Mouse (Mus musculus): Measurements from ENCODE around the gene Arfgap1. TPM values are rescaled to one million over a fixed set of nuclear protein-coding genes. Genes with fewer than 3 reads are reported as not detected.

The Arfgap1 gene
- total and polyA plus RNA-seq, 3 experiments = 50.5 to 57.1 TPM; not detected in 1

- Histone ChIP-seq H3K27ac (ENCODE audit: control insufficient read depth, low read depth, low read length) (no peak within 1 kb of the TSS), H3K27me3 (ENCODE audit: control insufficient read depth in 1 of 2, insufficient read depth in 2 of 2, low read length in 2 of 2) (peaks cover 11 to 22% of the 10 kb centered on the region in 2 experiments), H3K4me3 (ENCODE audit: control insufficient read depth in 1 of 2, insufficient read depth in 1 of 2, low read depth in 2 of 2, low read length in 2 of 2) (no peak within 1 kb of the TSS), H3K79me2 (ENCODE audit: control insufficient read depth, insufficient read depth, low read length, poor library complexity) (no peaks in the 10 kb centered on the region), H3K36me3 (ENCODE audit: control insufficient read depth in 1 of 2, insufficient read depth in 2 of 2, low read length in 2 of 2) (no peaks in the 10 kb centered on the region), H3K9me3 (replicated peaks; ENCODE audit: insufficient read depth, low read length) (no peaks in the 10 kb centered on the region), H3K4me1 (ENCODE audit: control insufficient read depth in 1 of 2, insufficient read depth in 2 of 2, low read length in 2 of 2) (no peaks in the 10 kb centered on the region), H3K9ac (ENCODE audit: control insufficient read depth, low read depth, low read length, poor library complexity, severe bottlenecking) (no peak within 1 kb of the TSS)
- no peak for DNase-seq (ENCODE audit: low read depth, low spot score)
- TF ChIP-seq GABPA (IDR thresholded peaks at IDR 0.05; ENCODE audit: low read depth, low read length) (no peak), NRF1 (IDR thresholded peaks at IDR 0.05; ENCODE audit: insufficient read depth, low read depth, low read length, poor library complexity, severe bottlenecking) (no peak), ZC3H11A (IDR thresholded peaks at IDR 0.05; ENCODE audit: low read depth, low read length) (no peak), ELF1 (IDR thresholded peaks at IDR 0.05; ENCODE audit: low read depth, low read length) (no peak), MAFK (IDR thresholded peaks at IDR 0.05; ENCODE audit: borderline replicate concordance, low read depth, low read length) (no peak), BHLHE40 (IDR thresholded peaks at IDR 0.05; ENCODE audit: borderline replicate concordance, low read depth, low read length) (no peak), CHD2 (IDR thresholded peaks at IDR 0.05; ENCODE audit: low read length) (no peak), GATA1 (IDR thresholded peaks at IDR 0.05; ENCODE audit: low read depth, low read length) (no peak), CTCF (IDR thresholded peaks at IDR 0.05 in 2 of 3, conservative IDR thresholded peaks at IDR 0.05 in 1 of 3; ENCODE audit: control insufficient read depth in 1 of 3, insufficient read depth in 1 of 3, low read depth in 2 of 3, low read length in 3 of 3, poor library complexity in 1 of 3, severe bottlenecking in 1 of 3) (no peak)
Measured at GRCm38 (mm10) chr2:180954061-180955047, 12.7 kb upstream of the Arfgap1 start, which contains the start of gene Nkain4. TSS of gene Nkain4 (minus strand) at chr2:180954699.

DNA sequence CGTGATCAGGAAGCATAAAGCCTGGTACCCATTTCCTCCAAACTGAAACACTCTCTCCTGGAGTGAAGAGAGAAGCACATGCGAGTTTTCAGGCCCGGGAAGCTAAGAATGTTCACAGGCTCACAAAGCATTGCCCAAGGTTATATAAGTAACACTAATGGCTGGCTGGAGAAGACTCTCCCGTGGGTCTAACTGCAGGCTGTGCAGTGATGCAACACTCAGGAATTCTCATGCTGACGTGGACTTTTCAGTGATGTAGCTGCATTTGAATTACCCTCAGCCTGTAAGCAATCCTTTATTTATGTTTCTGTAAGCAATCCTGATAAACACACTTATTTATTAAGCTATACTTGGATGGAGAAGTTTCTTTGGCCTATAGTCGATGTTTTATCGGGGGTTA lies 7.4 kb upstream of the Arfgap1 start:
- DNase-seq (ENCODE audit: low read depth, low spot score) = no peak
- Histone ChIP-seq H3K27ac (ENCODE audit: control insufficient read depth, low read depth, low read length) (no peak overlapping the region), H3K36me3 (ENCODE audit: control insufficient read depth in 1 of 2, insufficient read depth in 2 of 2, low read length in 2 of 2) (peaks cover 0 to 5% of the 10 kb centered on the region in 2 experiments; a peak in 1 of 4 replicates), H3K4me1 (ENCODE audit: control insufficient read depth in 1 of 2, insufficient read depth in 2 of 2, low read length in 2 of 2) (peaks cover 0 to 7% of the 10 kb centered on the region in 2 experiments; a peak in 1 of 4 replicates), H3K79me2 (ENCODE audit: control insufficient read depth, insufficient read depth, low read length, poor library complexity) (no peaks in the 10 kb centered on the region), H3K4me3 (ENCODE audit: control insufficient read depth in 1 of 2, insufficient read depth in 1 of 2, low read depth in 2 of 2, low read length in 2 of 2) (no peak overlapping the region), H3K9me3 (replicated peaks; ENCODE audit: insufficient read depth, low read length) (no peaks in the 10 kb centered on the region), H3K9ac (ENCODE audit: control insufficient read depth, low read depth, low read length, poor library complexity, severe bottlenecking) (no peak overlapping the region), H3K27me3 (ENCODE audit: control insufficient read depth in 1 of 2, insufficient read depth in 2 of 2, low read length in 2 of 2) (peaks cover 4 to 9% of the 10 kb centered on the region in 2 experiments)
- no peak for TF ChIP-seq TBP (IDR thresholded peaks at IDR 0.05; ENCODE audit: low read depth, low read length)
- TF ChIP-seq GATA1 (IDR thresholded peaks at IDR 0.05; ENCODE audit: low read depth, low read length) = no peak
- no peak for TF ChIP-seq ZC3H11A (IDR thresholded peaks at IDR 0.05; ENCODE audit: low read depth, low read length)
- no peak for TF ChIP-seq HCFC1 (IDR thresholded peaks at IDR 0.05; ENCODE audit: low read depth, low read length)
- TF ChIP-seq MYB (IDR thresholded peaks at IDR 0.05; ENCODE audit: low read depth, low read length) = no peak
- no peak for TF ChIP-seq SIN3A (IDR thresholded peaks at IDR 0.05; ENCODE audit: low read length)
- no peak for TF ChIP-seq ZNF384 (IDR thresholded peaks at IDR 0.05; ENCODE audit: low read depth, low read length)
- TF ChIP-seq UBTF (IDR thresholded peaks at IDR 0.05; ENCODE audit: borderline replicate concordance, insufficient read depth, low read depth, low read length) = no peak
- TF ChIP-seq ZKSCAN1 (IDR thresholded peaks at IDR 0.05; ENCODE audit: low read depth, low read length) = no peak
